Mouse (Mus musculus) myocyte (in vitro differentiated cells): ENCODE results near the gene Ctse.

ENCODE experiments used
- CEBPB ChIP-seq: IDR thresholded peaks from 2 replicates; pipeline ENCODE4 v1.6.1; 2011; ENCODE audit warnings: mild to moderate bottlenecking, moderate library complexity; ENCODE audit not compliant: poor library complexity, insufficient read depth, severe bottlenecking
- E2F4 ChIP-seq: IDR thresholded peaks from one replicate; pipeline ENCODE4 v1.6.1; 2011; ENCODE audit warnings: mild to moderate bottlenecking, control low read depth, moderate library complexity; ENCODE audit not compliant: insufficient read depth
- MAX ChIP-seq: IDR thresholded peaks from one replicate; pipeline ENCODE4 v1.6.1; 2011; ENCODE audit warnings: low read depth, mild to moderate bottlenecking, control low read depth
- MYOD1 ChIP-seq, 3 experiments: IDR thresholded peaks; one replicate each; pipeline ENCODE4 v1.6.1; 2011; ENCODE audit warnings: control low read depth in 2 of 3, low read depth in 2 of 3, mild to moderate bottlenecking in 2 of 3, moderate library complexity in 1 of 3; ENCODE audit not compliant: insufficient read length in 2 of 3, control insufficient read depth in 1 of 3
- MYOG ChIP-seq, 3 experiments: IDR thresholded peaks; one replicate each; pipeline ENCODE4 v1.6.1; 2011; ENCODE audit warnings: control low read depth in 2 of 3, low read depth in 2 of 3, mild to moderate bottlenecking in 2 of 3; ENCODE audit not compliant: insufficient read length in 2 of 3, control insufficient read depth in 1 of 3, insufficient read depth in 1 of 3
- POLR2A ChIP-seq: IDR thresholded peaks from one replicate; pipeline ENCODE4 v1.6.1; 2011; ENCODE audit warnings: low read depth, mild to moderate bottlenecking, control low read depth, moderate library complexity; ENCODE audit not compliant: insufficient read length
- POLR2AphosphoS2 ChIP-seq: IDR thresholded peaks from one replicate; pipeline ENCODE4 v1.6.1; 2011; ENCODE audit warnings: low read depth, control low read depth; ENCODE audit not compliant: insufficient read length
- REST ChIP-seq: IDR thresholded peaks from one replicate; pipeline ENCODE4 v1.6.1; 2011; ENCODE audit warnings: mild to moderate bottlenecking, control low read depth, moderate library complexity; ENCODE audit not compliant: insufficient read depth, insufficient read length
- TCF12 ChIP-seq: IDR thresholded peaks from one replicate; pipeline ENCODE4 v1.6.1; 2011; ENCODE audit warnings: mild to moderate bottlenecking, control low read depth; ENCODE audit not compliant: poor library complexity, insufficient read depth, severe bottlenecking
- TCF3 ChIP-seq: IDR thresholded peaks from one replicate; pipeline ENCODE4 v1.6.1; 2011; ENCODE audit warnings: low read depth, control low read depth; ENCODE audit not compliant: insufficient read length
- USF1 ChIP-seq: IDR thresholded peaks from one replicate; pipeline ENCODE4 v1.6.1; 2011; ENCODE audit warnings: low read depth, mild to moderate bottlenecking, control low read depth, moderate library complexity

GRCm38 (mm10) chr1:131702094-131702766, 64.1 kb downstream of the Ctse start:
- TF ChIP-seq POLR2A (no peak), REST (no peak), USF1 (no peak), TCF12 (no peak), TCF3 (no peak), MAX (no peak), E2F4 (no peak), MYOG (IDR thresholded peaks at IDR 0.05; ENCODE audit: control insufficient read depth in 1 of 3, insufficient read depth in 1 of 3, insufficient read length in 2 of 3, low read depth in 2 of 3) (no peak), MYOD1 (IDR thresholded peaks at IDR 0.05; ENCODE audit: control insufficient read depth in 1 of 3, insufficient read length in 2 of 3, low read depth in 2 of 3) (no peak), POLR2AphosphoS2 (no peak), CEBPB (no peak)
